Mouse (Mus musculus): ENCODE measurements around the gene Bace1. TPM values are rescaled to one million over a fixed set of nuclear protein-coding genes. Genes with fewer than 3 reads are reported as not detected.
A peak's percentile ranks its signal among the peaks of the same experiment; 100 is the strongest.

The Bace1 gene
- polyA plus RNA-seq (2012; rRNA removed) (37.9 and 49.3 TPM in 2 replicates), polyA plus RNA-seq (2014; fragmentation: Nextera tagmentation; extraction: Ambion mirVana) (39.0 and 42.3 TPM in 2 replicates)

DNA sequence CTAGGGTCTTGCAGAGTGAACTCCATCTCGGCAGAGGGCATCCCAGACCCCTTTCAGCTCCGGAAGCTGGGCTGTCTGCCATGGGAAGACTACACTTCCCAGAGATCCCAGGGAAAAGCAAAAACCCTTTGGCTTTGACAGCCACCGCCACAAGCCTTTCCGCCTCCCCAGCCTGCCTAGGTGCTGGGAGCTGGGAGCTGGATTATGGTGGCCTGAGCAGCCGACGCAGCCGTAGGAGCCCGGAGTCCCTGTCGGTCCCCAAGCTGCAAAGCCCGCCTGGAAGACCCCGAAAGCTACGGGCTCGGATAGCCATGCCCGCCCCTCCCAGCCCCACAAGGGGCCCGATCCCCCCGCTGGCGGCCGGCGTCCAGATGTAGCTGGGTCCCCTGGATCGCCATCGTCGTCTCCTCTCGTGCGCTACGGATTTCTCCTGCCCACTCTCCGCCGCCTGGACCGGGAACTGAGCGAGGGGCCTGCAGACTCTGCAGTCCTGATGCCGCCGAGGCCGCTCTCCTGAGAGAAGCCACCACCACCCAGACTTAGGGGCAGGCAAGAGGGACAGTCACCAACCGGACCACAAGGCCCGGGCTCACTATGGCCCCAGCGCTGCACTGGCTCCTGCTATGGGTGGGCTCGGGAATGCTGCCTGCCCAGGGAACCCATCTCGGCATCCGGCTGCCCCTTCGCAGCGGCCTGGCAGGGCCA, at the start of gene Bace1:
Gene Bace1, plus strand, starts transcription at position 147 of the 705 bp plus-strand sequence.
- DNase-seq (ENCODE audit: low spot score) (peak; percentile 89), ATAC-seq (ENCODE audit: low FRiP score, low read depth) (peak; percentile 84)
- peaks cover 22% of the 10 kb centered on the region for H3K4me1 ChIP-seq (ENCODE audit: control insufficient read depth, insufficient read depth, low read length)
- no peaks in the 10 kb centered on the region for H3K27me3 ChIP-seq (ENCODE audit: control insufficient read depth, insufficient read depth, low read length)
- H3K9me3 ChIP-seq (ENCODE audit: control insufficient read depth, low read length): no peaks in the 10 kb centered on the region
- peak within 1 kb of the TSS; percentile 93 for H3K4me2 ChIP-seq (replicated peaks; ENCODE audit: low read depth, low read length, severe bottlenecking)
- H3K36me3 ChIP-seq (ENCODE audit: control insufficient read depth, insufficient read depth, low read length): no peaks in the 10 kb centered on the region; the same call in 1 of the 2 replicates
- peak within 1 kb of the TSS; percentile 60 for H3K4me3 ChIP-seq (replicated peaks; ENCODE audit: low read length)
- no peak for TF ChIP-seq POLR2A (IDR thresholded peaks at IDR 0.05; ENCODE audit: borderline replicate concordance, extremely low read depth, insufficient read depth, insufficient read length)
- peak within 1 kb of the TSS; percentile 83 for H3K9ac ChIP-seq (ENCODE audit: low read depth, low read length, severe bottlenecking)
- peak within 1 kb of the TSS; percentile 1; the same call in 1 of the 2 replicates for H3K27ac ChIP-seq (replicated peaks; ENCODE audit: low read depth, low read length)
- under 1% methylated on average over 23 of the region's 40 CpGs for WGBS

GRCm38 (mm10) chr9:45791456-45792142, 46.8 kb upstream of the Bace1 start:
- Histone ChIP-seq H3K9me3 (ENCODE audit: control insufficient read depth, low read length) (no peaks in the 10 kb centered on the region), H3K36me3 (ENCODE audit: control insufficient read depth, insufficient read depth, low read length) (peaks cover 36% of the 10 kb centered on the region; the same call in 1 of the 2 replicates)
- TF ChIP-seq POLR2A (IDR thresholded peaks at IDR 0.05; ENCODE audit: borderline replicate concordance, extremely low read depth, insufficient read depth, insufficient read length): no peak

DNA sequence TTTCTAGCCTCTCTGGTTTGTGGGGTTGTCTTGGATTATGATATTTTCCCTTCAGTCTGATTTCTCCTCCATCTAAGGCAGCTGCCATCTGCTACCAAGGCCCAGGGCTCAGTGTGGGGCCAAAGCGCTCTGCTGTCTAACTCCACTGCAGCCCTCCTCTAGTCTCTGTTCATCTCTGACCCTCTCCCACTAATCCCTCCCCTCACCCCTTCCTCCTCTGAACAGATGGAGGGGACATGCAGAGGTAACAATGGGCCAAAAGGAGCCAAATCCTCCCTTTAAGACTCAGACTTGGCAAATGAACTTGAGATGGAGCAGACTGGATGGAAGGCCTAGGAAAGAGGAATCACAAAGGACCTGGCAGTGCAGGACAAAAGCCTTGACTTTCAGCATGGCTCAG, 46.1 kb upstream of the Bace1 start:
- peaks cover 36% of the 10 kb centered on the region; the same call in 1 of the 2 replicates for H3K36me3 ChIP-seq (ENCODE audit: control insufficient read depth, insufficient read depth, low read length)
- WGBS: 90% methylated on average over 1 of the region's 1 CpGs
- ATAC-seq (ENCODE audit: low FRiP score, low read depth): no peak
- H3K9me3 ChIP-seq (ENCODE audit: control insufficient read depth, low read length): no peaks in the 10 kb centered on the region
- no peak for TF ChIP-seq POLR2A (IDR thresholded peaks at IDR 0.05; ENCODE audit: borderline replicate concordance, extremely low read depth, insufficient read depth, insufficient read length)
- H3K4me3 ChIP-seq (replicated peaks; ENCODE audit: low read length): no peak overlapping the region
- no peak for DNase-seq (ENCODE audit: low spot score)
- no peak overlapping the region for H3K27ac ChIP-seq (replicated peaks; ENCODE audit: low read depth, low read length)
- no peak overlapping the region for H3K9ac ChIP-seq (ENCODE audit: low read depth, low read length, severe bottlenecking)
- no peak overlapping the region for H3K4me2 ChIP-seq (replicated peaks; ENCODE audit: low read depth, low read length, severe bottlenecking)
- H3K27me3 ChIP-seq (ENCODE audit: control insufficient read depth, insufficient read depth, low read length): no peaks in the 10 kb centered on the region
- no peaks in the 10 kb centered on the region for H3K4me1 ChIP-seq (ENCODE audit: control insufficient read depth, insufficient read depth, low read length)

More at GRCm38 (mm10) chr9:45791456-45792142, 46.8 kb upstream of the Bace1 start:
- ATAC-seq (ENCODE audit: low FRiP score, low read depth): no peak
- Histone ChIP-seq H3K27ac (replicated peaks; ENCODE audit: low read depth, low read length) (no peak overlapping the region), H3K27me3 (ENCODE audit: control insufficient read depth, insufficient read depth, low read length) (no peaks in the 10 kb centered on the region), H3K4me2 (replicated peaks; ENCODE audit: low read depth, low read length, severe bottlenecking) (no peak overlapping the region), H3K4me1 (ENCODE audit: control insufficient read depth, insufficient read depth, low read length) (no peaks in the 10 kb centered on the region), H3K9ac (ENCODE audit: low read depth, low read length, severe bottlenecking) (no peak overlapping the region), H3K4me3 (replicated peaks; ENCODE audit: low read length) (no peak overlapping the region)
- DNase-seq (ENCODE audit: low spot score): no peak
- 81% methylated on average over 8 of the region's 8 CpGs for WGBS

- Histone ChIP-seq H3K9me3 (ENCODE audit: control insufficient read depth, low read length) (no peaks in the 10 kb centered on the region), H3K9ac (ENCODE audit: low read depth, low read length, severe bottlenecking) (no peak overlapping the region), H3K4me3 (replicated peaks; ENCODE audit: low read length) (no peak overlapping the region), H3K27me3 (ENCODE audit: control insufficient read depth, insufficient read depth, low read length) (no peaks in the 10 kb centered on the region), H3K4me2 (replicated peaks; ENCODE audit: low read depth, low read length, severe bottlenecking) (no peak overlapping the region), H3K27ac (replicated peaks; ENCODE audit: low read depth, low read length) (no peak overlapping the region), H3K4me1 (ENCODE audit: control insufficient read depth, insufficient read depth, low read length) (peaks cover 5% of the 10 kb centered on the region; the same call in 1 of the 2 replicates), H3K36me3 (ENCODE audit: control insufficient read depth, insufficient read depth, low read length) (peaks cover 36% of the 10 kb centered on the region; the same call in 1 of the 2 replicates)
- WGBS: 65% methylated on average over 6 of the region's 6 CpGs
- DNase-seq (ENCODE audit: low spot score): no peak
- no peak for TF ChIP-seq POLR2A (IDR thresholded peaks at IDR 0.05; ENCODE audit: borderline replicate concordance, extremely low read depth, insufficient read depth, insufficient read length)
- no peak for ATAC-seq (ENCODE audit: low FRiP score, low read depth)
Observed at GRCm38 (mm10) chr9:45793697-45794096, 44.7 kb upstream of the Bace1 start.

DNA sequence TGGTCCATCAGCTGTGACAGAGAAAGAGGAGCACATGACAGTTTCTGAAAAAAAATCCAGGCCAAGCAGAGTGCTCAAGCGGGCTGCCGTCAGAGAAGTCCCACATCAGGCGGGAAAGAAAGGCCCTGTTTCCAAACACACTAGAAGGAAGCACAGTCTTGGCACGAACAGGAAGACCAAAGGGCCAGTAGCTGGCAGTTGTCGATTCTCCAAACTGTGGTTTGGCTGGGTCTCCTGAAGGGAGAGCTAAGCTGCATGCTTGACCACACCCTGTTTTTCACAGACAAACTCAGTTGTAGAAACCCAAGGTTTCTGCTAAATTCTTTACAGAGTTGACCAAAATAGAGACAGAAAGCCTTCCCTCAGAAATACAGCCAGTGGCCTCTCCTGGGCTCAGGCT, 42.7 kb upstream of the Bace1 start:
- no peak for TF ChIP-seq POLR2A (IDR thresholded peaks at IDR 0.05; ENCODE audit: borderline replicate concordance, extremely low read depth, insufficient read depth, insufficient read length)
- 81% methylated on average over 5 of the region's 5 CpGs for WGBS

More for the DNA sequence above, 42.7 kb upstream of the Bace1 start:
- DNase-seq (ENCODE audit: low spot score) (no peak), ATAC-seq (ENCODE audit: low FRiP score, low read depth) (no peak)
- H3K36me3 ChIP-seq (ENCODE audit: control insufficient read depth, insufficient read depth, low read length): peaks cover 34% of the 10 kb centered on the region; the same call in 1 of the 2 replicates
- H3K9me3 ChIP-seq (ENCODE audit: control insufficient read depth, low read length): no peaks in the 10 kb centered on the region
- no peak overlapping the region for H3K9ac ChIP-seq (ENCODE audit: low read depth, low read length, severe bottlenecking)
- no peak overlapping the region for H3K27ac ChIP-seq (replicated peaks; ENCODE audit: low read depth, low read length)
- H3K4me3 ChIP-seq (replicated peaks; ENCODE audit: low read length): no peak overlapping the region
- H3K4me2 ChIP-seq (replicated peaks; ENCODE audit: low read depth, low read length, severe bottlenecking): no peak overlapping the region
- peaks cover 5% of the 10 kb centered on the region; the same call in 1 of the 2 replicates for H3K4me1 ChIP-seq (ENCODE audit: control insufficient read depth, insufficient read depth, low read length)
- no peaks in the 10 kb centered on the region for H3K27me3 ChIP-seq (ENCODE audit: control insufficient read depth, insufficient read depth, low read length)
